Mouse (Mus musculus): ENCODE results near the gene She. TPM values are rescaled to one million over a fixed set of nuclear protein-coding genes. Genes with fewer than 3 reads are reported as not detected.
"Not testable (repeated sequence)": the region's sequence is repeated elsewhere in the genome, so short reads cannot be mapped to it uniquely, and the experiment has no call there.

She gene
- 1.1 and 1.3 TPM in 2 replicates for polyA plus RNA-seq (2015; fragmentation: Nextera tagmentation; extraction: Ambion mirVana)

DNA sequence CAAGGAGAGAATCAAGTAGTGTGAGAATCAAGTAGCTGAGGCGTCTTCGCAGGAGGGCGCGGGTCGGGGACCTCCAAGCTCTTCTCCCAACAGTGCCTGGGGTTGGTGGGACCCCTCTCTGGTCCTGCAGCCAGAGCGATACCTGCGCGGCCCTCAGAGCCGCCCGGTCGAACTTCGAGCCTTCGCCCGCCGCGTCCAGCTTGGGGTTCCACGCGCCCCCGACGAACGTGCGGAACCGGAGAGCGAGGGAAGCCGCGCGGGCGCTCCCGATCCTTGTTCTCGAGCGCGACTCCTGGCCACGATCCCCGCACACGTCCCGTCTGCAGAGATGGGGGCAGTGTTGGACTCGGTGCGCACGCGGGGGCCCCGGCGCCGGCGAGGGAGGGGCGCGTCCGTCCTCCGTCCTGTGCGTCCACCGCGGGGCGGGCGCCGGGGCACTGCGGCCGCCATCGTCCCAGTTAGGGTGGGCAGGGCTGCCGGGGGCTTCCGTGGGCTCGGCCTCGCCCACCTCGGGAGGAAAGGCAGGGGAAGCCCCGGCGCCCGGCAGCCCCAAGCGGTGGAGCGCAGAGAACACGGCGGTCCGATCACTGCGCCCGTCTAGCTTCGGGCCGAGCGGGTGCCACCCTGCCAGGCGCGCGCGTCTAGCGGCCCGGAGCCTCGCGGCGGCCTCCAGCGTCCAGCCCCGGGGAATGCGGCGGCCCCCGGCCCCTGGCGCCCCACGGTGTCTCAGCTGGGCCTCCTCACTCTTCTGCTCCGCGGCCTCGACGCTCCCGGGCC is at the start of gene She:
She (plus strand) TSS at position 556 of the 777 bp plus-strand sequence.
- Histone ChIP-seq H3K27me3 (peaks cover 61% of the 10 kb centered on the region), H3K9ac (replicated peaks) (peak within 1 kb of the TSS; percentile 34; the same call in 1 of the 2 replicates)
- 2% methylated on average over 72 of the region's 96 CpGs for WGBS

GRCm38 (mm10) chr3:89781640-89782039 is 49.5 kb upstream of the She start:
- Histone ChIP-seq H3K36me3 (peaks cover 69% of the 10 kb centered on the region), H3K4me2 (replicated peaks) (no peak overlapping the region), H3K27me3 (no peaks in the 10 kb centered on the region), H3K4me3 (no peak overlapping the region), H3K9me3 (no peaks in the 10 kb centered on the region), H3K4me1 (peaks cover 5% of the 10 kb centered on the region; the same call in 1 of the 2 replicates), H3K9ac (replicated peaks) (no peak overlapping the region), H3K27ac (replicated peaks) (no peak overlapping the region)
- no peak for ATAC-seq (replicated peaks)
- 83% methylated on average over 5 of the region's 5 CpGs for WGBS

More for the DNA sequence above, at the start of gene She:
- Histone ChIP-seq H3K4me1 (peaks cover 10% of the 10 kb centered on the region), H3K27ac (replicated peaks) (no peak within 1 kb of the TSS), H3K9me3 (no peaks in the 10 kb centered on the region), H3K4me3 (peak within 1 kb of the TSS; percentile 39), H3K4me2 (replicated peaks) (peak within 1 kb of the TSS; percentile 45), H3K36me3 (no peaks in the 10 kb centered on the region)
- ATAC-seq (replicated peaks), result no peak

GRCm38 (mm10) chr3:89784991-89785753 is 46.0 kb upstream of the She start:
- no peak for ATAC-seq (replicated peaks)
- Histone ChIP-seq H3K9ac (replicated peaks) (no peak overlapping the region), H3K4me3 (no peak overlapping the region), H3K27ac (replicated peaks) (no peak overlapping the region), H3K4me2 (replicated peaks) (no peak overlapping the region), H3K36me3 (peaks cover 36% of the 10 kb centered on the region), H3K27me3 (no peaks in the 10 kb centered on the region), H3K4me1 (peaks cover 5% of the 10 kb centered on the region; the same call in 1 of the 2 replicates), H3K9me3 (no peaks in the 10 kb centered on the region)
- 22% methylated on average over 11 of the region's 11 CpGs for WGBS

DNA sequence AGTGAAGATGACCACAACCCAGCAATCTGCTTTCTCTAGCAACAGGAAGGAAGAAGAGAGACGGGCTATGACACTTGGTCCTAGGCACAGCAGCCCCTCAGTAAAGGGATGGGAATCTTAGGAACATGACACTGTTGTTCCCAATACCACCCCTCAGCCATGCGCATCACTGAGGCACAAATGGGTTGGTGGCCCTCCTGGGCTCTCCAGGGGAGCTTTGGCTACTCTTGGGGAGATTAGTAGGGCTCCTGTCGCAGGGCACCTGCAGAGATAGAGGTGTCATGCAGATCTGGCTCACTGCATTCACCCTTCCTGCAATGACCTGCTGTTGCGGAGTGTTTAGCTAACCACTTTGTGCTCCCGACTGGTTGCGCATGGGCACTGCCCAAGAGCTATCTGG is 44.9 kb upstream of the She start:
- H3K9ac ChIP-seq (replicated peaks), result no peak overlapping the region
- 85% methylated on average over 6 of the region's 6 CpGs for WGBS
- no peak overlapping the region for H3K4me3 ChIP-seq
- no peak overlapping the region for H3K27ac ChIP-seq (replicated peaks)
- no peak for ATAC-seq (replicated peaks)
- no peak overlapping the region for H3K4me2 ChIP-seq (replicated peaks)
- peaks cover 25% of the 10 kb centered on the region for H3K36me3 ChIP-seq
- no peaks in the 10 kb centered on the region for H3K27me3 ChIP-seq
- H3K4me1 ChIP-seq, result peaks cover 5% of the 10 kb centered on the region; the same call in 1 of the 2 replicates
- no peaks in the 10 kb centered on the region for H3K9me3 ChIP-seq

DNA sequence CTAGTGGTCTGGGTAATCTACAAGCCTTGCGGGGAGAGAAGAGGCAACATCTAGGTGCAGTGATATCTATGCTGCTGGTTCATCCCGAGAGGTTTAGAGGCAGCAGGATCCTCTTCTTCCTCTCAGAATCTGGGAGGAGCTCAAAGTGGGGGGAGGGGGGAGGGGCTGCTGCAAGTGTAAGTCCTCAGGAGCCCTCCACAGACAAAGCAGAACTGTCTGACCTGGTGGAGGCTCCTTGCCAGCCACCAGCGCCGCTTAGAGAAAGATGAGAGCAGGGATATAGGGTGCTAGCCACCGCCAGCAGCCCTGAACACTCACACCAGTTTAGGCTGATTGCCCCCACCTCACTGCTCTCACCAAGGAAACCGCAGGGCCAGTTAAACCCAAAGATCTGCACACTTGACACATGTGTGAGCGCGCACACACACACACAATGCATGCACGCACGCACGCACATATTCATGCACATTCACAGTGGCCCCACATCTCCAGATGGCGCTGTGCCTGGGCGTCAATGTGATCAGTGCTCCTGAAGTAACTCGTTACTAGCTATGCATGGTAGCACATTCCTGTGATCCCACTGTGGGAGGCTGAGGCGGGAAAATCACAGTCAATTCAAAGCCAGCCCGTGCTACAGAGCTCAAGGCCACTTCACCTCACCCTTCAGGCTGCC is 42.4 kb upstream of the She start:
- peaks cover 5% of the 10 kb centered on the region; the same call in 1 of the 2 replicates for H3K4me1 ChIP-seq
- H3K4me2 ChIP-seq (replicated peaks), result no peak overlapping the region
- no peak for ATAC-seq (replicated peaks)
- no peak overlapping the region for H3K4me3 ChIP-seq
- H3K36me3 ChIP-seq, result no peaks in the 10 kb centered on the region; the same call in 1 of the 2 replicates
- no peaks in the 10 kb centered on the region for H3K9me3 ChIP-seq
- no peak overlapping the region for H3K9ac ChIP-seq (replicated peaks)
- 73% methylated on average over 16 of the region's 16 CpGs for WGBS
- no peak overlapping the region for H3K27ac ChIP-seq (replicated peaks)
- no peaks in the 10 kb centered on the region for H3K27me3 ChIP-seq

DNA sequence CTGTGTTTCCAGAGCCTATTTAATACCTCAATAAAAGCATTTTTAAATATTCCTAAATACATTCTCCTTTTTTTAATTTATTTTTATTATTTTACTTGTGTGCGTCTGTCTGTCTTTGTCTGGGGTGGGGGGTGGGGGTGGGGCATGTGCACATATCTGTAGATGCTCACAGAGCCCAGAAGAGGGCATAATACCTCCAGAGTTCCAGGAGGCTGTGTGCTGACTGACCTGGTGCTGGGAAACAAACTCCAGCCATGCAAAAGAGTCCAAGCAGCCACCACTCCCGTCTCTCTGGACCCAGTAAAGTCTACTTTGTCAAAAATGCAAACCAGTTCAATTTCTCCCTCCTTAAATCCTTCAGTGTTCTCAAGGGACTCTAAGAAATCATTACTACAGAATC is 36.6 kb upstream of the She start:
- no peak overlapping the region for H3K4me2 ChIP-seq (replicated peaks)
- no peak overlapping the region for H3K9ac ChIP-seq (replicated peaks)
- H3K27me3 ChIP-seq, result no peaks in the 10 kb centered on the region
- 52% methylated on average over 2 of the region's 2 CpGs for WGBS
- no peaks in the 10 kb centered on the region for H3K9me3 ChIP-seq
- H3K36me3 ChIP-seq, result no peaks in the 10 kb centered on the region
- no peak overlapping the region for H3K27ac ChIP-seq (replicated peaks)
- no peak for ATAC-seq (replicated peaks)
- H3K4me3 ChIP-seq, result no peak overlapping the region
- H3K4me1 ChIP-seq, result no peaks in the 10 kb centered on the region

DNA sequence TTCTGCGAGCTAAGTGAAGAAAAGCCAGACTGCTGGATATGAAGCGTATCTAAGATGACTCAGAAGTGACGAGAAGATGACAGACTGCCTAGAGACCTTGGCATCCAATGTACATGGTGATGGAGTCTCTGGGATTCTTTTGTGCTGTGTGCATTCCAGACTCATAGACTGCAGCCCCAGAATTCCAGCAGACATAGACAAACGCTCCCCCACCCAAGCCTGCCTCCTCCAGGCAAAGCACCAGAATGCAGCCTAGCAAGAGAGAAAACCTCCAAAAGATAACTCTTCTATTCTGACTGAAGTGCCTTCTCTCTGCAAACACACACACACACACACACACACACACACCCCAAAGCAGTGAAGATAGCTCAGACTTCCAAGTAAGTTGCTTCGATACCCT is 35.4 kb upstream of the She start:
- Histone ChIP-seq H3K9me3 (no peaks in the 10 kb centered on the region), H3K4me1 (no peaks in the 10 kb centered on the region), H3K27ac (replicated peaks) (no peak overlapping the region), H3K9ac (replicated peaks) (no peak overlapping the region), H3K27me3 (no peaks in the 10 kb centered on the region), H3K4me3 (no peak overlapping the region), H3K36me3 (no peaks in the 10 kb centered on the region), H3K4me2 (replicated peaks) (no peak overlapping the region)
- no peak for ATAC-seq (replicated peaks)
- WGBS, result 71% methylated on average over 5 of the region's 5 CpGs

DNA sequence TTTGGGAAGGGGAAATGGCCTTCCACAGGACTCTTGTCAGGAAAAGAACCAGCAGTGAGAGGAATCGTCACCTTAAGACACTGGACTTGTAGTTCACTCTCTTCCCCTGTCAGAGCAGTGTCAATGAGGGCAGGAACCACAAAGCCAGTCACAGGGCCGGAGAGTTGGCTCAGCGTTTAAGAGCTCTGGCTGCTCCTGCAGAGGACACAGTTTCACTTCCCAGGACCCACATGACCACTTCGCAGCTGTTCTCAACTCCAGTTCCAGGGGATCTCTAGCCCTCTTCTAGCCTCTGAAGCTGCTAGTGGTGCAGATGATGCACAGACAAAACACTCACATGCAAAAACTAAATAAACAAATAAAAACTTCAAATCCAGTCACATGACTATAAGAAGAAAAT is 34.8 kb upstream of the She start:
- no peak overlapping the region for H3K4me3 ChIP-seq
- H3K9me3 ChIP-seq, result no peaks in the 10 kb centered on the region
- WGBS, result 68% methylated on average over 4 of the region's 4 CpGs
- H3K4me2 ChIP-seq (replicated peaks), result no peak overlapping the region
- no peaks in the 10 kb centered on the region for H3K36me3 ChIP-seq
- H3K27ac ChIP-seq (replicated peaks), result no peak overlapping the region
- no peak for ATAC-seq (replicated peaks)
- no peaks in the 10 kb centered on the region for H3K27me3 ChIP-seq
- H3K4me1 ChIP-seq, result no peaks in the 10 kb centered on the region
- no peak overlapping the region for H3K9ac ChIP-seq (replicated peaks)

- Histone ChIP-seq H3K4me1 (no peaks in the 10 kb centered on the region), H3K9me3 (no peaks in the 10 kb centered on the region), H3K27ac (replicated peaks) (no peak overlapping the region), H3K27me3 (no peaks in the 10 kb centered on the region), H3K4me2 (replicated peaks) (no peak overlapping the region), H3K9ac (replicated peaks) (no peak overlapping the region), H3K36me3 (no peaks in the 10 kb centered on the region), H3K4me3 (no peak overlapping the region)
- no peak for ATAC-seq (replicated peaks)
- WGBS, result 82% methylated on average over 3 of the region's 3 CpGs
Observed at GRCm38 (mm10) chr3:89798518-89798917, 32.7 kb upstream of the She start.

- Histone ChIP-seq H3K4me1 (no peaks in the 10 kb centered on the region), H3K36me3 (no peaks in the 10 kb centered on the region), H3K27me3 (no peaks in the 10 kb centered on the region), H3K4me2 (replicated peaks) (no peak overlapping the region), H3K9me3 (no peaks in the 10 kb centered on the region), H3K27ac (replicated peaks) (no peak overlapping the region), H3K9ac (replicated peaks) (no peak overlapping the region), H3K4me3 (no peak overlapping the region)
- 5% methylated on average over 13 of the region's 13 CpGs for WGBS
- ATAC-seq (replicated peaks), result no peak
Observed at GRCm38 (mm10) chr3:89799476-89799875, 31.7 kb upstream of the She start.

GRCm38 (mm10) chr3:89800078-89800477 is 31.1 kb upstream of the She start:
- H3K9ac ChIP-seq (replicated peaks); H3K9me3 ChIP-seq; ATAC-seq (replicated peaks); H3K27me3 ChIP-seq; H3K36me3 ChIP-seq; H3K4me3 ChIP-seq; H3K27ac ChIP-seq (replicated peaks); H3K4me2 ChIP-seq (replicated peaks); H3K4me1 ChIP-seq: not testable (repeated sequence)
- 35% methylated on average over 3 of the region's 3 CpGs for WGBS

Measured in forebrain, embryonic 15.5 days (tissue).